Mouse (Mus musculus) midbrain, embryonic 16.5 days (tissue): ENCODE results near the gene 4930578G10Rik. TPM values are rescaled to one million over a fixed set of nuclear protein-coding genes. Genes with fewer than 3 reads are reported as not detected.

ENCODE experiments used
- ATAC-seq: fragments of 200-750 bp; cut with Nextera tagmentation; 2 replicates; pipeline ENCODE4 v1.8.0; 2017; ENCODE audit warnings: moderate TSS enrichment
- H3K27ac ChIP-seq: fragments of 300-500 bp; sonication (generic); 2 replicates; pipeline ENCODE4 v1.5.1; 2014; ENCODE audit warnings: mild to moderate bottlenecking, low read length, mixed read lengths
- H3K27me3 ChIP-seq: fragments of 300-500 bp; sonication (generic); 2 replicates; pipeline ENCODE4 v1.6.1; 2014; ENCODE audit warnings: low read depth, low read length, mixed read lengths; ENCODE audit not compliant: control insufficient read depth, insufficient read depth
- H3K36me3 ChIP-seq: fragments of 300-500 bp; sonication (generic); 2 replicates; pipeline ENCODE4 v1.6.1; 2014; ENCODE audit warnings: mild to moderate bottlenecking, low read length, moderate library complexity, mixed read lengths; ENCODE audit not compliant: control insufficient read depth, insufficient read depth
- H3K4me1 ChIP-seq: fragments of 300-500 bp; sonication (generic); 2 replicates; pipeline ENCODE4 v1.6.1; 2014; ENCODE audit warnings: mild to moderate bottlenecking, low read length, mixed read lengths; ENCODE audit not compliant: control insufficient read depth, insufficient read depth
- H3K4me2 ChIP-seq: fragments of 300-500 bp; sonication (generic); 2 replicates; pipeline ENCODE4 v1.6.1; 2014; ENCODE audit warnings: mild to moderate bottlenecking, low read length, mixed read lengths
- H3K4me3 ChIP-seq: fragments of 300-500 bp; sonication (generic); 2 replicates; pipeline ENCODE4 v1.5.1; 2014; ENCODE audit warnings: low read depth, mild to moderate bottlenecking, low read length, moderate library complexity, mixed read lengths
- H3K9ac ChIP-seq: fragments of 300-500 bp; sonication (generic); 2 replicates; pipeline ENCODE4 v1.6.1; 2014; ENCODE audit warnings: low read depth, low read length, mixed read lengths
- H3K9me3 ChIP-seq: fragments of 300-500 bp; sonication (generic); replicated peaks from 2 replicates; pipeline ENCODE4 v1.6.1; 2014; ENCODE audit warnings: mild to moderate bottlenecking, low read length, mixed read lengths; ENCODE audit not compliant: control insufficient read depth, poor library complexity, severe bottlenecking
- WGBS: fragments of 180-500 bp; shearing (Covaris S2); extraction: QIAGEN DNeasy Blood & Tissue Kit; methylation state at CpG from one replicate; pipeline ENCODE4 v1.1.7; 2014; 5-methylcytosine and 5-hydroxymethylcytosine counted together
- polyA plus RNA-seq: library from polyadenylated mRNA; unstranded; fragments of >200 nt; fragmentation: Nextera tagmentation; extraction: Ambion mirVana; gene quantifications from 2 replicates; pipeline ENCODE4 v1.2.1, GENCODE M21; 2015

4930578G10Rik gene
- polyA plus RNA-seq, 1 experiment from 2014 or later: 0.70 TPM

DNA sequence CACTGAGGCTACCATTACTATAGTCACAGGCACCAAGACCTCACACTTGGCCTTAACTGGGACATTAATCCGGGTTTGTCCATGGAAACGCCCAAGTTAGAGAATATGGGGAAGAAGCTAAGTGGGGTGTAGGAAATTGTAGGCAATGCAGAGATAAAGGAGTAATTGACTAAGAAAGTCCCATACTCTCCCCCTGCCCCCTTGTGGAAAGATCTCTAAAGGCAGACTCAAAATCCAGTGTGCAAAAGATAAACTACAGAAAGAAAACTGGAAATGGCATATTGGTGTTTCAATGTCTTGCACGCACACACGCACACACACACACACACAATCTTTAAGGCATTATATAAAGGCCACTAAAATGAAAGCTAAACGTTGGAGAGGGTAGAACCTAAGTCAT is 135.4 kb downstream of the 4930578G10Rik start:
- no peak overlapping the region for H3K4me2 ChIP-seq
- no peak for ATAC-seq
- H3K4me1 ChIP-seq: no peaks in the 10 kb centered on the region
- H3K36me3 ChIP-seq: no peaks in the 10 kb centered on the region
- H3K9ac ChIP-seq: no peak overlapping the region
- H3K27me3 ChIP-seq: no peaks in the 10 kb centered on the region
- H3K4me3 ChIP-seq: no peak overlapping the region
- no peaks in the 10 kb centered on the region for H3K9me3 ChIP-seq
- no peak overlapping the region for H3K27ac ChIP-seq
- 83% methylated on average over 5 of the region's 5 CpGs for WGBS

DNA sequence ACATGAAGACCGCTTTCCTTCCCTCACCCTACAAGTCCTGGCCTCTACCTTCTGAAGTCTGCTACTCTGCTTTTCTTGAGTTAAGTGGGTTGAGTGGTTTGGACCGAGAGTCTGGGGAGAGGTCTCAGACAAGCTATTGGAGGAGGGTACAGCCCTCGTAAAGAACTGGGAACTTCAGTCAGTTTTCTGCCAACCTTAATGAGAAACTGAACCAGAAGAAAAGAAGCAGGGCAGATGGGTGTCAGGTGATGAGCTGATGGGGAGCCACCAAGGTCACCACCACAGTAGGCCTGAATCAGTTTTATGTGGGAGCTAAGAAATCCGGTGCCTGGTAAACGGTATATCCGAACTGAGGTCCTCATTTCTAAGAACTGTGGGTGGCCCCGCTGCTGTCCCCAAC is 136.8 kb downstream of the 4930578G10Rik start:
- H3K4me2 ChIP-seq: no peak overlapping the region
- no peak overlapping the region for H3K4me3 ChIP-seq
- no peaks in the 10 kb centered on the region for H3K27me3 ChIP-seq
- ATAC-seq: no peak
- no peaks in the 10 kb centered on the region for H3K36me3 ChIP-seq
- H3K27ac ChIP-seq: no peak overlapping the region
- H3K9ac ChIP-seq: no peak overlapping the region
- H3K9me3 ChIP-seq: no peaks in the 10 kb centered on the region
- no peaks in the 10 kb centered on the region for H3K4me1 ChIP-seq
- 94% methylated on average over 7 of the region's 7 CpGs for WGBS

DNA sequence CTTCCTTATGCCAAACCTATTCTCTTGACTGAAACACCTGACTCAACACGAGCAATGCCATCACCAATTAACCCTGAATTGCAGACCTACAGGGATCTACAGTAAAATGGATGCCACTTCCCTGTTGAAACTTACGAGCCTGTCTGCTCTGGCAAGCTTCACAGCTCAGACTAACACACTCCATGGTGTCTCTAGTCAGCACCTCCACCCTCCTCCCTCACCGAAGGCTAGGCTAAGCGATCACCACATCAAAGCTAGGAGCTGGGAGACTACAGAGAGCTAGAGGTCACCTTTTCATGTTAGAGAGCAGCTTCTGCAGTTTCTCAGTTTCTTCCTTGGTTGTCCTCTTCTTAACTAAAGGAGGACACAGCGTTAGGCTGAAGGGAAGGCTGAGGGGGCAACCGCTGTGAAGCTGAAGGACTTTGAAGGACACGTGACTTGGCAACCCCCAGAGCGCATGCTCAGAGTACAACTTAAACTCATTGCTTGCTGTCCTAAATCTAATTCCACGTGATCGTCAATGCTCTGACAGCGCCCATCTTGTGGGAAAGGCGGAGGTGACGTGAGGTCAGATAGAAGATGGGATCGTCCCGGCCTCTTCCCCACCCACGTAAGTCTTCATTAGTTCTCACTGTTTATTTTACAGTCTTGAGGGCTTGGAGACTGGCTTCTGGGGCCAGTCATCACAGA is 137.5 kb downstream of the 4930578G10Rik start:
- Histone ChIP-seq H3K36me3 (no peaks in the 10 kb centered on the region), H3K27me3 (no peaks in the 10 kb centered on the region), H3K27ac (no peak overlapping the region), H3K4me2 (no peak overlapping the region), H3K4me1 (no peaks in the 10 kb centered on the region), H3K4me3 (no peak overlapping the region), H3K9me3 (no peaks in the 10 kb centered on the region), H3K9ac (no peak overlapping the region)
- no peak for ATAC-seq
- 89% methylated on average over 16 of the region's 16 CpGs for WGBS

DNA sequence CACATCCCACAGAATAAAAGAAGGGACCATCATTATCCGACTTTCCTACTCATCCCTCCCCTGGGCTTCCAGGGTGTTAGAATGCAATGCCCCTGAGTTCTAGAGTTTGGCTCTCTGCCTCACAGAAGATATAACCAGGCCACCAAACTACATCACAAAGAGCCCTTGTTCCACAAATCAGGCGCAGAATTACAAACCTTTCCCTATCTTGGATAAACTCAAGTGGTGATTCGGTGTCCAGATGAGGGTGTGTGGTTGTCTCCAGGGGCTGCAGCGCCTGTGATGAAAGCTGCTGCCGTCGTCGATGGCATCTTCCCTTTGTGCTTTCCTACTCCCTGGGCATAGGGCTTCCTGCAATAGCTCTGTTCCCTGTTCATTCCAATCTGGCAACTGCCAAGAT is 138.8 kb downstream of the 4930578G10Rik start, which contains the start of gene Fam205c:
TSS of gene Fam205c (minus strand) at position 101 of the 400 bp plus-strand sequence.
- Histone ChIP-seq H3K4me2 (no peak within 1 kb of the TSS), H3K27me3 (no peaks in the 10 kb centered on the region), H3K4me1 (no peaks in the 10 kb centered on the region), H3K9ac (no peak within 1 kb of the TSS), H3K36me3 (no peaks in the 10 kb centered on the region), H3K27ac (no peak within 1 kb of the TSS), H3K4me3 (no peak within 1 kb of the TSS), H3K9me3 (no peaks in the 10 kb centered on the region)
- WGBS: 82% methylated on average over 7 of the region's 7 CpGs
- ATAC-seq: no peak

DNA sequence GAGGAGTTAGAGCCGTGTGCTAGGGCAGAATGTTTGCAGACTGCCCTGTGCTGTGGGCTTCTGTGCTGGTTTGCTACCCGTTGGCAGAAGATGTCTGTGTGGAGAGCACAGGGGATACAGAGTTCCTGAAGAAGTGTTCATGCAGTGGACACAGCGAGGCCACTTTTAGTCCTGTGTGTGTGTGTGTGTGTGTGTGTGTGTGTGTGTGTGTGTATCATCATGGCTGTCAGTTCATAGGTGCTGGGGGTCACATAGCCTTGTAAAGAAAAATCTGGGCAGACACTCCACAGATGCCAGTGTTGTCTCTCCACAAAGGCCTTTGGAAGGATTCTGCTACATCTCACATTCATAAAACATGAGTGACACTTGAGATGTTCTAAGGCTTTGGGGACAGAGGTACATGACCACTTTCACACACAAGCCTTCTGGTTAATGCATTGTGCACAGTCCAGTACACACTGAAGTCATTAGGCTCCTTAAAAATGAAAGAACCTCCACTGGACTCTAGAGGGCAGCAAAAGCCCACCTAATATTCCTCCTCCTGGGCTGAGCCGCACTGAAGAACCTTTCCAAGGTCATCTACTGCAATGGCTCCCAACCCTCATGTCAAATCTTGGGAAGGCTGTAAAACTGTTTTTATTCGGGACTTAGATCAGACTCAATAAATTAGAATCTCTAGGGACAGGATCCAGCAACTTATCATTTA is 141.4 kb downstream of the 4930578G10Rik start:
- no peak overlapping the region for H3K27ac ChIP-seq
- H3K36me3 ChIP-seq: no peaks in the 10 kb centered on the region
- 40% methylated on average over 5 of the region's 5 CpGs for WGBS
- H3K4me1 ChIP-seq: no peaks in the 10 kb centered on the region
- no peaks in the 10 kb centered on the region for H3K9me3 ChIP-seq
- no peak overlapping the region for H3K4me3 ChIP-seq
- no peak overlapping the region for H3K4me2 ChIP-seq
- H3K9ac ChIP-seq: no peak overlapping the region; the same call in 1 of the 2 replicates
- peak; percentile 96 for ATAC-seq
- no peaks in the 10 kb centered on the region for H3K27me3 ChIP-seq

DNA sequence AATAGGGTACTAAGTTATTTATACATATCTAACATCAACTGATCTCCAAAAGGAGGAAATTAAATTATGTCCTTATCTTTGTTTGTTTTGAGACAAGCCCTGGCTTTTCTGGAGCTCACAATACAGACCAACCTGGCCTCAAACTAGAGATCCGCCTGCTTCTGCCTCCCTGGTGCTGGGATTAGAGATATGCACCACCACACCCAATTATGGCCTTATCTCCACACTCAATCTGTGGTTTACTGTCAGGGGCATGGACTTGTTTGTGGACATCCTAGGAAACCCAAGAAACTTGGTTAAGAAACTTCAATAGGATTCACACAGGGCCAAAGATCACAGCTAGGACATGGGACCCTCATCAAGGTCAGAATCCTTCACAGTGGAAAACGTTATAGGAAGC is 142.3 kb downstream of the 4930578G10Rik start:
- Histone ChIP-seq H3K9me3 (no peaks in the 10 kb centered on the region), H3K4me3 (no peak overlapping the region), H3K4me2 (no peak overlapping the region), H3K27ac (no peak overlapping the region), H3K27me3 (no peaks in the 10 kb centered on the region), H3K4me1 (no peaks in the 10 kb centered on the region), H3K36me3 (no peaks in the 10 kb centered on the region), H3K9ac (no peak overlapping the region)
- WGBS: 93% methylated on average over 2 of the region's 2 CpGs
- ATAC-seq: no peak

DNA sequence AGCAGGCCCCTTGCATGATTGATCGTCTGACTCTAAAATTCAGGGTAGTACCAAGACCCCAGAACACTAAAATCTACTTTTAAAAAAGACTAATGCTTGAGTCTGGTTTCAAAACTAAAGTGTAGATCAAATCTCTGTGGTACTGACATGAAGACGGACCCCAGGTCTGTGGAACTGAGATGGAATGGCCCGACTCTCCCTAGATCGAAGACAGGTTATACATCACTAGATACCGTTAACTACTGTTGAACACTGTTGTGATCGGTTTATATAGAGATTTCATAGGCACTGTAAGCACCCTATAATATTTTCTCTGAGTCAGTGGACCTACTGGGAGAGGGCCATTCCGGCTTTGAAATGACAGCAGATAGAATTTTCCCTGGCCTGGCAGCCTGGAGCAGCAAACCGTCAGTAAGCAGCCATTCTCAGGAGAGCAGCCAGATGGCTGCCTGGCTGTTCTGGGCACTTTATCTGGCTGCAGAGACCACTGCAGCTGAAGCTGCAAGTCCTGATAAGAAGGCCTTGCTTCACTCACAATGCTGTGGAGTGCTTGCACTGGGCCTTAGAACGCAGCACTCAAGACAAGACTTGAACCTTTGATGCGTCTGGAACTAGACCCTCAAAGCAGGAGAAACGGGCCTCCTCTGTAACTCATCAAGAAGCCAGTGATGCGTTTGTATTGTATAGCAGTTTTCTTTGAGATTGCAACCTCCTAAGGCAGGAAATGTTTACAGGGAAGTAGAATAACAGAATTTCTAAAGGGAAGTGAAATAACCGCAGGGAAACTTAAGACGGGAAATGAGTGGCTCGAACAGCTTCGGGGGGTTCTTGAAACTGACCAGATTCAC is 144.7 kb downstream of the 4930578G10Rik start:
- Histone ChIP-seq H3K4me1 (no peaks in the 10 kb centered on the region), H3K9me3 (no peaks in the 10 kb centered on the region), H3K27ac (0 out of 2 replicates have a peak overlapping the region, but pooled peaks have one; percentile 3), H3K27me3 (no peaks in the 10 kb centered on the region), H3K4me2 (no peak overlapping the region), H3K9ac (no peak overlapping the region), H3K36me3 (no peaks in the 10 kb centered on the region), H3K4me3 (no peak overlapping the region)
- ATAC-seq: no peak
- 77% methylated on average over 16 of the region's 16 CpGs for WGBS

DNA sequence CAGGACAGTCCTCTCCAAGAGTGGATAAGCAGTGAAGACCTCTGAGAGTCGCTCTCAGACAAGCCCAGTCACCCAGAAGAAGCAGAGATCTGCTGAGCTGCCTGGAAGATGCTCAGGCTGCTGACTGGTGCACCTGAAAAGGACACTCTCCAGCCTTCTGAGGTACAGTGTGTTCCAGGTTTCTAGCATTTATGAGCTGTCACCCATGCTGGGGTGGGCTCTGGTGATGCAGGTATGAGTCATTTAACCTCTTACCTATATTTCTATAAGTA is 145.3 kb downstream of the 4930578G10Rik start:
- Histone ChIP-seq H3K9ac (no peak overlapping the region), H3K36me3 (no peaks in the 10 kb centered on the region), H3K4me2 (no peak overlapping the region), H3K4me3 (no peak overlapping the region), H3K9me3 (no peaks in the 10 kb centered on the region), H3K27ac (no peak overlapping the region), H3K27me3 (no peaks in the 10 kb centered on the region), H3K4me1 (no peaks in the 10 kb centered on the region)
- WGBS: 38% methylated on average over 1 of the region's 1 CpGs
- ATAC-seq: no peak

DNA sequence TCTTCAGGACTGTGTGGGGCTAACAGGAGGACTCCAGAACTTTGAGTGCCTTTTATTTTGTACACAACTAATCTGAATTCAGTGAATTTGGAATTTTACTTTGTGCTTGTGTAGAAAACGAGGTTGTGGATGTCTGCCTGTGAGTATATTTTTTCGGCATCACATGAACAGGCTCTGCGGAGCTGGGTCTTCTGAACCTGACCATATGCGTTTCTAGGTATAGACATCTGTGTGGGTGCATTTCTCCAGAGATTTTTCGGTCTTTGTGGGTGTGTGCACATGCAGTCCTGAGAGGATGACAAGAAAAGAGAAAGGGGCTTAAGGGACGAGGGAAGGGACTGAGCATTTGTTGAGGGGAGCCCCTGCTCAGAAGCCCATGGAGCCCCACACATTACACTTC is 151.6 kb downstream of the 4930578G10Rik start:
- ATAC-seq: no peak
- 89% methylated on average over 6 of the region's 6 CpGs for WGBS

More for the DNA sequence above, 151.6 kb downstream of the 4930578G10Rik start:
- Histone ChIP-seq H3K9me3 (no peaks in the 10 kb centered on the region), H3K4me1 (no peaks in the 10 kb centered on the region), H3K27me3 (no peaks in the 10 kb centered on the region), H3K4me2 (no peak overlapping the region), H3K4me3 (no peak overlapping the region), H3K27ac (no peak overlapping the region), H3K36me3 (no peaks in the 10 kb centered on the region), H3K9ac (no peak overlapping the region)
